Mouse (Mus musculus) v-Abl transformed pro-B cells (cell line): ENCODE results near the gene Pakap.

Source experiments
- in situ Hi-C, 2 experiments: fragments of 400-800 bp; cut with MboI; formaldehyde crosslinking; loops; one replicate each; pipeline ENCODE4 v1.15.1; 2025; ENCODE audit not compliant: unreplicated experiment in 2 of 2

Gene Pakap

GRCm38 (mm10) chr4:57570229-57570628 lies 2.2 kb downstream of the Pakap start:
- in situ Hi-C loops, result no loop called here

DNA sequence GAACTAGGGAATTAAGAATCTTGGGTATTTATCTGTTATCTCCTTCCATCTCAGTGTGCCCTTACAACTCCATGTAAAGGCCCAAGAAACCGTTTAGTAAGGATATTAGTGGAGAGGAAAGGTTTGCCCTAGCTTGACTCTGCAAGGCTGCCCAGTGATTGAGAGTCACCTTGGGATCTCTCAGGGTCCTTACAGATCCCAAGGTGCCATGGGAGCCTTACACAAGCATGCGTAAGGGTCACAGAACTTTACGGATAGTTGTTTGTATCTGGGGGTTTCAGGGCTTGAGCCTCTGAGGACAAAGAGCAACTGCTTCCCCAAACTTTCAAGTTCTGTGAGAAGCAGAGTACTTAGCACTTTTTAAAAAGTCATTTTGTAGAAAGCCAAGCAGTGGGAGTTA lies 6.2 kb downstream of the Pakap start:
- in situ Hi-C loops, result no loop called here

GRCm38 (mm10) chr4:57574646-57575045 lies 6.7 kb downstream of the Pakap start:
- in situ Hi-C loops, result no loop called here

DNA sequence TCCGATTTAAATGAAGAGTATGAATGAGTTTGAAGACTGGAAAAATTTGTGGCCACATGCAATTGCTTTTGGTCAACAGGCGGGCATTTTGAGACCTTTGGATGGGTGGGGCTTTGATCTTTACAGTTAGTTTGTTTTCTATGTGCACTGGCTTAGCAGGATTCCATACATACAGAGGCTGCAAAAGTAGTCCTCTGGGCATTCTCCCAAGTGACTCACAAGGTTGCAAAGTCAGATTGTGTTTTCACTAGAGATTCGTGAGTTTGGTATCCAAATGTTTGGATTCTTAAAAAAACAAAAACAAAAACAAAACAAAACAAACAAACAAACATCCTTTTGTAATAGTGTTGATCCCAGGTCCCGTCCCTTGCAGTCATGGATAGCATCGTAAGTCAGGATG lies 7.7 kb downstream of the Pakap start:
- in situ Hi-C loops, result no loop called here

DNA sequence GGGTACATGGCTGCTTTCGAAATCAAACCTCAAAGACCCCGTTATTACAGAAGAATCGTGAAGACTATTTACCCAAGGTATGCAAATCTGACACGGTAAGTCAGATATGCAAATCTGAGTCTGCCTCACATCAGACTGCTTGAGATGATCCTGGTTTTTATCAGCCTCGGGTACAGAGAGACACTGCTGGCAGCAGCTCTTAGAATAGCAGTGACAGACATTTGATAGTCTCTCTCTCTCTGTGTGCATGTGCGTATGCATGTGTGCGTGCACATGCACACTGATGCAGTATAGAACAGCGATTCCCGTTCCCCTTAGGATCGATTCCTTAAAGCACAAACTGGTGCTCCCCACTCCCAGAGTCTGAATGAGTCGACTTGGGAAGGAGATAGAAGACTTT lies 8.1 kb downstream of the Pakap start:
- in situ Hi-C loops, result no loop called here

DNA sequence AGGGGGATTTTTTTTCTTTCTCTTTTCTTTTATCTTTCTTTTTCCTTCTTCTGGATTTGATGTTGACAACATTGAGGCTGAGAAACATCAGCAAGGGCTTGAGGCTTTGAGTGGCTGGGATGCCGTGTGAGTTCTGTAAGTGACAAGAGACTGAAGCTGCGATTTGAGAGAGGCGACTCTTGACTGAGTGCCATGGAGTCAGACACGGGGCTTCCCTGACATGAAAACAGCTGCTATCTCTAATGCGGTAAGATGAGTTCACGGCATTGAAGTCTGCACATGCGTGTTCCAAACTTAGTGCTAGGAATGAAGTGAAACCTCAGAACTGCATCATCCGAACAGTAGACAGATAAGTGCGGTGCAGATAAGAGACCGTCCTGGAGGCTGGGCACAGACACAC lies 11.7 kb downstream of the Pakap start:
- in situ Hi-C loops, result no loop called here

GRCm38 (mm10) chr4:57585281-57585800 lies 17.4 kb downstream of the Pakap start:
- in situ Hi-C loops, result no loop called here

DNA sequence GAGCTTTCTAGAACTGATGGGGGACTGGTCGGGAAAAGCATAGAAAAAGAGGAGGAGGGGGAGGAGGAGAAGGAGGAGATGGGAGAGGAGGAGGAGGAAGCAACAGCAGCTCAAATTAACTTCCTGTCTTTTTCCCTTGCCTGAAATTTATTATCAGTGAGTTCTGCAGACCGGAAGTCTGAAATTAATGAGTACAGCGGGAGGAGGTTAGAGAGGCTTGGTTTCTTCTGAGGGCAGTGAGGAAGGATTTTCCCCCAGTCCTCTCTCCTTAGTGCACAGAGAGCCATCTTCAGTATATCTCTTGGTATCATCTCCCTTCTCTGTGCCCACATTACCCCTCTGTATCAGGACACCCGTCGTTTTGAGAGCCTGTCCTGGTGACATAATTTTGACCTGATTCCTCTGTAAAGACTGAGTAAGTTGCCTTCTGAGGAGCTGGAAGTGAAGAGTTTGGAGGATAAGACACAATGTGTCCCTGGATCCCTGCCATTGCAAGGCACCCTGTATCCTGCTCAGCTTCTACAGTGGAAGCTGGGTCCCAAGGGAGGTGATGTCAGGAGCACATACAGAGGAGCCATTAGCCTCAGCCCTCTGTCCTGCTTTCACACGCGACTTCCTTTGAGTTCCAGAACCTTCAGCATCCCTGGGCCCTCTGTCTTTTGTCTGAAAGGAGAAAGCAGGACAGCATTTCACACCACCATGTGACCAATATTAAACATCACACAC lies 19.1 kb downstream of the Pakap start:
- in situ Hi-C loops, result no loop called here

- in situ Hi-C loops, result no loop called here
Measured at GRCm38 (mm10) chr4:57588356-57588755, 20.4 kb downstream of the Pakap start.

- in situ Hi-C loops, result no loop called here
Measured at GRCm38 (mm10) chr4:57592751-57593150, 24.8 kb downstream of the Pakap start.

DNA sequence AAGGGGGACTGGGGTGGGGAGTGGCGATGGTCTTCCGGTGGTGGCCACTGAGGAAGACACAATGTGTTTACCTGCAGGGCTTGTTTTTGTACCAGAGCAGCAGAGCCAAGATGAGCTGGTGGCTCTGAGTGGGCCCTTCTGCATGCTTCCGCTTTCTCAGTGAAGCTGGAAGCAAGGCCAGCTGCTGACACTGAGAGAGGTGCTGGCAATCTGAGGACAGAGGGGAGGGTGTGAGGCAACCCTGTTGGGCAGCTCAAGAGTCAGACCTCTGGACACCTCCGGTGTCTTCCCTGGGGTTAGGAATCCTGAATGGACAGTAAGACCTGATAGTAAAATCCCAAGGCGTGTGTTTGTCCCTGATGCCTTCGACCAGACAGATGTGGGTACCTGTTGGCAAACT lies 32.0 kb downstream of the Pakap start:
- in situ Hi-C loops, result no loop called here

DNA sequence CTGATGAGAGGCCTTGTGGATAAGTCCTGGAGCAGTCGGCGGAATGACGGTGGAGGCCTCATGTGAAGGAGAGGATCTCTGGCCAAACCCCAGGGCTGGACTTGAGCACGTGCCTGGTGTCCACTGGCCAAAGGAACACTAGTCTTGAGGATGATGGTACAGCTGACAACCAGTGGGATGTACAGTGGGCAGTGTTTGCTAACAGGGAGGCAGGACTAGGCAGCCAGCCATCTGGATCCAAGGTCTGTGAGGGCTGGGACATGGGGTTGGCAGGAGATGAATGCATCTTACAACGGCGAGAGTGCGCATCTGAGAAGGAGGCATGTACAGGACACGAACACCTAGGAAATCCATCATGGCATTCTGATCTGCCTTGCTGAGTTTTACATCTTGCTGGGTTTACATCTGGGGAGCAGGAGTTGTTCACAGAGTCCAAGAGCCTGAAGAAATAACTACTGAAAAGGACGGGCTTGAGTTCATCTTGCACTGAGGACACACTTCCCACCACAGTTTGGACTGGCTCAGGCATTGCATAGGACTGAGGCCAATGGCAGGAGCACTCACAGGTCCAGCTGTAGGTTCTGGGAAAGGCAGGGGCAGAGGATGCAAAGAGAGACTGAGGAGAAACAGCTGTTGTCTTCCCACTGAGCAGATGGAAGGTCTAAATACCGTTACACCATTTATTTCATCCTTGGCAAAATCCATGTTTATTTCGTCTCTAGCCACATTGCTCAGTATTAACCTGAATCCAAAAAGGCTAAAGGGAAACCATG lies 32.9 kb downstream of the Pakap start:
- in situ Hi-C loops, result no loop called here

DNA sequence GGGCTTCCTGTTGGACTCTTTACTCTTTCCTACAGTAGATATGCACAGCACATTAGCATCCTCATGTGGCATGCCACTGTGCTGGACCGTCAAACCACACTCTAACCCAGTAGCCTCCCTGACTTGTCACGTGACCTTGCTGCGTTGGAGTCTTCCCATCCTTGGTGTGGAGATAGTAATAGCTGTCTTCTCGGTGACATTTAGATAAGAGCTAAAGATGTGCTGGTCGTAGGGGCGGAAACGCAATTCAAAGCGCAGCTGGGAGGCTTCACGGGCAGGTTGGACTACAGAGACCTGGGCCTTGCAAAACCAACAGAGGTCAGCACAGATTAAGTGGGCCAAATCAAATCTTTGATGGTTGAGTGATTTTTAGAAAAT lies 33.5 kb downstream of the Pakap start:
- in situ Hi-C loops, result no loop called here

DNA sequence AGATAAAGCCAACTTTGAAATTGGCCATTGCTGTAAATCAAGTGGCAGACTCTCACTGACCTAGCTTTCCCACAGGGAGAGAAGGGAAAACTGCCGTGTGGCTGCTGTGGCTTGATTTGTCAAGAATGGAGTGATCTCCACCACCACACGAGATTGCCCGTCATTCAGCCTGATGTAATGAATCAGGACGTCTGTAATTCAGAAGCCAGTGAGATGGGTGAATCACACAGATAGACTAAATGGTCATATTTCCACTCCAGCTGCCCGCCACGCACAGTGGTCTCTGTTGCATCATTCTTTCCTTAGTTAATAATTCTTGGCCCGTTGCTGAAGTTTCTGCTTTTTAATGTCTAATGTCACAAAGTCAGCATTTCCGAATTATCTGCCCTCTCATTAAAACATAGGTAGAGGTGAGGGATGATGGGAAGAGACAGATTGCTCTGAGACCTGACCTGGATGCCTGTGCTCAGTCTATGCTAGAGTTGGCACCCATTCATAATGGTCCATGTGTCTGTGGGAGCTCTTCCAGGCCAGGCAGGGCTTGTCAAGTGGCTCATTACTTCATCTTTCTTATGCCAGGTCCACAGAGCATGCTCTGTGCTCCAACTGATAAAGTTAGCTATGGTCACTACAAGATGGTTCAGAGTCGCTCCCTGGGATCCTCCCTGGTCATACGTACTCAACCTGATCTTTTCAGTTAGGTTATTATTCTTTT lies 34.1 kb downstream of the Pakap start:
- in situ Hi-C loops, result no loop called here

DNA sequence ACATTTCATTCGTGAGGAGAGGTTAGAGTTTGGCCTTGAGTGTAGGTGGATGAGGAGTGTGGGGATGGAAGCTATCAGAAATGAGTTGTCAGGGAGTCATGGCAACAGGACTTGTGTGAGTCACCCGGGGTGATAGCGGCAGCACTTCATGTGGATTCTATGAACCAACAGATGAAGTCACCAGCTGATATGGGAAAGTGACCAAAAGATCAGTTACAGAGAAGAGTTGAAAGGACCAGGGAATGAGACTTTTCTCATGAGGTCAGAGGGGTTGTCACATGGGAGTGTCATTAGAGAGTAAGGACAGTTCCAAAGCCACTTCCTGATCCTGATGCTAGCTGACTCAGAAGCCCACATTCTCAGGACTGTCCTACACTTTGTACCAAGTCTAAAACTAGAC lies 38.3 kb downstream of the Pakap start:
- in situ Hi-C loops, result no loop called here

- in situ Hi-C loops, result no loop called here
Measured at GRCm38 (mm10) chr4:57607247-57607942, 39.4 kb downstream of the Pakap start.

- in situ Hi-C loops, result no loop called here
Measured at GRCm38 (mm10) chr4:57611303-57612077, 43.5 kb downstream of the Pakap start.

DNA sequence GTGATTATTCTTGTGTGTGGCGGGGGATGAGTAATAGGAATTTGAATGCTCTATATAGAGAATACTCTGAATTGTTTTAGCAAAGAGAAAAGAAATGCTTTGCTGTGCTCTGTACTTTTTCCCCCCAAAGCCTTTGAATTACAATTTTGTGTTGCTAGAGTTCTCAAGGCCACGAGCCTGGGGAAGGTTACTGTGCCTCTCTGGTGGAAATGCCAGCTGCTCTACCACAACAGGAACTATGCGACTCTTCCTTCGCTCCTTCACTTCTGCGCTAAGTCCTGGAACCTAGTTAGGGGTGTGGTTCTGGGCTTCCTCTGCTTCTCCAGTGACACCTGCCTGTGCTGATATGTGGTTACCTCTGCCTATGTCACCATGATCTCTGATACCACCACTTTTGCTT lies 44.7 kb downstream of the Pakap start:
- in situ Hi-C loops, result no loop called here

DNA sequence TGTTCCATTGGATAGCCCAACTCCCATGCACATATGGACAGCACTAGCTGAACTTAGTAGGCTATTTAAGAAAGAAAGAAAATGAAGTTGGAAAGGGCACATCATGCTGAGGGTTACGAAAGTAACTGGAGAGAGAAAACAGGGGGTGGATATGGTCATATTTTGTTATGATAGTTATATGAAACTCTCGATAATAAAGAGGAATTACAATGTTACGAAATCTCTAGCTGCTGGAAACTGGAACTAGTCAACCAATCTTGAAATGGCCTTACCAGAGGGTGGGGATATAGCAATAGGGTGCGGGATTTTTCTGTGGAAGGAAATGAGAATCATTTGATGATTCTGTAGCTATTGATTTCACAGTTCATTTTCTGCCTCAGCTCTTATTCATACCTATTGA lies 46.7 kb downstream of the Pakap start:
- in situ Hi-C loops, result no loop called here

GRCm38 (mm10) chr4:57618743-57619142 lies 50.8 kb downstream of the Pakap start:
- in situ Hi-C loops, result no loop called here
